Mouse (Mus musculus) T-cell, adult 2 months (primary cell): ENCODE data around the gene Zp1.

Experiments used
- DNase-seq: peaks from one replicate; pipeline ENCODE4 v3.0.0; 2022; ENCODE audit warnings: low spot score

Gene Zp1

GRCm38 (mm10) chr19:10921058-10921457 is 626 bp upstream of the Zp1 start:
- DNase-seq = no peak

- no peak for DNase-seq
These were observed 2.0 kb downstream of the Zp1 start for GRCm38 (mm10) chr19:10918321-10918991.

GRCm38 (mm10) chr19:10916506-10916905 is 3.9 kb downstream of the Zp1 start:
- DNase-seq = no peak

- DNase-seq = no peak
These were observed 5.6 kb downstream of the Zp1 start for GRCm38 (mm10) chr19:10914870-10915269.

- DNase-seq = no peak
These were observed 6.1 kb downstream of the Zp1 start for GRCm38 (mm10) chr19:10914291-10914690.

GRCm38 (mm10) chr19:10909087-10909721 is 11.2 kb downstream of the Zp1 start:
- no peak for DNase-seq

- peak; percentile 40 for DNase-seq
These were observed 12.5 kb downstream of the Zp1 start for GRCm38 (mm10) chr19:10907891-10908290.

- DNase-seq = no peak
These were observed 14.8 kb downstream of the Zp1 start for GRCm38 (mm10) chr19:10905728-10906000.

- DNase-seq = no peak
These were observed 15.3 kb downstream of the Zp1 start for GRCm38 (mm10) chr19:10904927-10905727.

- no peak for DNase-seq
These were observed 15.9 kb downstream of the Zp1 start for GRCm38 (mm10) chr19:10904512-10904911.

- no peak for DNase-seq
These were observed 19.4 kb downstream of the Zp1 start for GRCm38 (mm10) chr19:10901046-10901445.

GRCm38 (mm10) chr19:10900315-10900714 is 20.1 kb downstream of the Zp1 start:
- no peak for DNase-seq

- no peak for DNase-seq
These were observed 22.9 kb downstream of the Zp1 start for GRCm38 (mm10) chr19:10897491-10897890.

- DNase-seq = no peak
These were observed 23.6 kb downstream of the Zp1 start for GRCm38 (mm10) chr19:10896849-10897248.

GRCm38 (mm10) chr19:10895708-10896107 is 24.7 kb downstream of the Zp1 start:
- no peak for DNase-seq

GRCm38 (mm10) chr19:10895016-10895528 is 25.4 kb downstream of the Zp1 start, which contains the start of gene Prpf19:
Gene Prpf19 (plus strand): TSS chr19:10895231.
- peak; percentile 96 for DNase-seq

- DNase-seq = no peak
These were observed 28.2 kb downstream of the Zp1 start for GRCm38 (mm10) chr19:10892201-10892600.

- peak; percentile 88 for DNase-seq
These were observed 38.8 kb downstream of the Zp1 start, which contains the start of gene Tmem109 for GRCm38 (mm10) chr19:10881426-10882154. Gene Tmem109 (minus strand): TSS chr19:10882001.

- DNase-seq = no peak
These were observed 39.4 kb downstream of the Zp1 start for GRCm38 (mm10) chr19:10880975-10881425.

GRCm38 (mm10) chr19:10880085-10880974 is 40.1 kb downstream of the Zp1 start:
- peak; percentile 82 for DNase-seq
